Mouse (Mus musculus): ENCODE measurements around the gene Fam149b. TPM values are rescaled to one million over a fixed set of nuclear protein-coding genes. Genes with fewer than 3 reads are reported as not detected.

Fam149b gene
- polyA plus RNA-seq, 1 experiment from 2014 or later: 34.5 TPM

GRCm38 (mm10) chr14:20400071-20400470 lies 52.1 kb downstream of the Fam149b start:
- no peak overlapping the region for H3K4me2 ChIP-seq (ENCODE audit: low read length)
- no peak overlapping the region for H3K4me3 ChIP-seq (ENCODE audit: low read depth, low read length)
- H3K9me3 ChIP-seq (ENCODE audit: control insufficient read depth, low read length): no peaks in the 10 kb centered on the region
- H3K27ac ChIP-seq (ENCODE audit: low read depth): no peak overlapping the region
- no peak for ATAC-seq (replicated peaks; ENCODE audit: low FRiP score, low TSS enrichment, low read depth)
- 72% methylated on average over 1 of the region's 1 CpGs for WGBS
- no peak overlapping the region for H3K9ac ChIP-seq (ENCODE audit: low read length)
- H3K36me3 ChIP-seq (ENCODE audit: control insufficient read depth, insufficient read depth, low read length): no peaks in the 10 kb centered on the region
- H3K27me3 ChIP-seq (replicated peaks; ENCODE audit: control insufficient read depth, insufficient read depth, low read length): no peaks in the 10 kb centered on the region
- H3K4me1 ChIP-seq (replicated peaks; ENCODE audit: control insufficient read depth, insufficient read depth, low read length): no peaks in the 10 kb centered on the region
- no peak for DNase-seq (ENCODE audit: low spot score)

GRCm38 (mm10) chr14:20422257-20422656 lies 74.3 kb downstream of the Fam149b start:
- DNase-seq (ENCODE audit: low spot score): no peak
- Histone ChIP-seq H3K27ac (ENCODE audit: low read depth) (no peak overlapping the region), H3K4me1 (replicated peaks; ENCODE audit: control insufficient read depth, insufficient read depth, low read length) (no peaks in the 10 kb centered on the region), H3K9me3 (ENCODE audit: control insufficient read depth, low read length) (no peaks in the 10 kb centered on the region), H3K36me3 (ENCODE audit: control insufficient read depth, insufficient read depth, low read length) (no peaks in the 10 kb centered on the region), H3K4me3 (ENCODE audit: low read depth, low read length) (no peak overlapping the region), H3K27me3 (replicated peaks; ENCODE audit: control insufficient read depth, insufficient read depth, low read length) (no peaks in the 10 kb centered on the region), H3K4me2 (ENCODE audit: low read length) (no peak overlapping the region), H3K9ac (ENCODE audit: low read length) (no peak overlapping the region)
- no peak for ATAC-seq (replicated peaks; ENCODE audit: low FRiP score, low TSS enrichment, low read depth)
- WGBS: 68% methylated on average over 7 of the region's 7 CpGs

GRCm38 (mm10) chr14:20423046-20423445 lies 75.1 kb downstream of the Fam149b start:
- H3K27ac ChIP-seq (ENCODE audit: low read depth): no peak overlapping the region
- DNase-seq (ENCODE audit: low spot score): no peak
- H3K4me1 ChIP-seq (replicated peaks; ENCODE audit: control insufficient read depth, insufficient read depth, low read length): no peaks in the 10 kb centered on the region
- no peaks in the 10 kb centered on the region for H3K36me3 ChIP-seq (ENCODE audit: control insufficient read depth, insufficient read depth, low read length)
- no peak for ATAC-seq (replicated peaks; ENCODE audit: low FRiP score, low TSS enrichment, low read depth)
- no peak overlapping the region for H3K9ac ChIP-seq (ENCODE audit: low read length)
- no peak overlapping the region for H3K4me3 ChIP-seq (ENCODE audit: low read depth, low read length)
- H3K4me2 ChIP-seq (ENCODE audit: low read length): no peak overlapping the region
- WGBS: 90% methylated on average over 6 of the region's 6 CpGs
- H3K9me3 ChIP-seq (ENCODE audit: control insufficient read depth, low read length): no peaks in the 10 kb centered on the region
- H3K27me3 ChIP-seq (replicated peaks; ENCODE audit: control insufficient read depth, insufficient read depth, low read length): no peaks in the 10 kb centered on the region

GRCm38 (mm10) chr14:20428593-20428992 lies 80.6 kb downstream of the Fam149b start:
- no peaks in the 10 kb centered on the region for H3K36me3 ChIP-seq (ENCODE audit: control insufficient read depth, insufficient read depth, low read length)
- H3K9ac ChIP-seq (ENCODE audit: low read length): no peak overlapping the region
- H3K4me1 ChIP-seq (replicated peaks; ENCODE audit: control insufficient read depth, insufficient read depth, low read length): no peaks in the 10 kb centered on the region
- ATAC-seq (replicated peaks; ENCODE audit: low FRiP score, low TSS enrichment, low read depth) (no peak), DNase-seq (ENCODE audit: low spot score) (no peak)
- no peaks in the 10 kb centered on the region for H3K27me3 ChIP-seq (replicated peaks; ENCODE audit: control insufficient read depth, insufficient read depth, low read length)
- H3K4me3 ChIP-seq (ENCODE audit: low read depth, low read length): no peak overlapping the region
- no peaks in the 10 kb centered on the region for H3K9me3 ChIP-seq (ENCODE audit: control insufficient read depth, low read length)
- no peak overlapping the region for H3K27ac ChIP-seq (ENCODE audit: low read depth)
- WGBS: 24% methylated on average over 1 of the region's 1 CpGs
- no peak overlapping the region for H3K4me2 ChIP-seq (ENCODE audit: low read length)

GRCm38 (mm10) chr14:20429833-20430232 lies 81.9 kb downstream of the Fam149b start:
- Histone ChIP-seq H3K4me3 (ENCODE audit: low read depth, low read length) (no peak overlapping the region), H3K4me1 (replicated peaks; ENCODE audit: control insufficient read depth, insufficient read depth, low read length) (no peaks in the 10 kb centered on the region), H3K27me3 (replicated peaks; ENCODE audit: control insufficient read depth, insufficient read depth, low read length) (no peaks in the 10 kb centered on the region), H3K36me3 (ENCODE audit: control insufficient read depth, insufficient read depth, low read length) (no peaks in the 10 kb centered on the region), H3K27ac (ENCODE audit: low read depth) (no peak overlapping the region), H3K9me3 (ENCODE audit: control insufficient read depth, low read length) (no peaks in the 10 kb centered on the region), H3K9ac (ENCODE audit: low read length) (no peak overlapping the region), H3K4me2 (ENCODE audit: low read length) (no peak overlapping the region)
- DNase-seq (ENCODE audit: low spot score) (no peak), ATAC-seq (replicated peaks; ENCODE audit: low FRiP score, low TSS enrichment, low read depth) (no peak)
- 63% methylated on average over 1 of the region's 1 CpGs for WGBS

GRCm38 (mm10) chr14:20431726-20432125 lies 83.8 kb downstream of the Fam149b start:
- DNase-seq (ENCODE audit: low spot score): no peak
- Histone ChIP-seq H3K4me2 (ENCODE audit: low read length) (no peak overlapping the region), H3K4me3 (ENCODE audit: low read depth, low read length) (no peak overlapping the region), H3K4me1 (replicated peaks; ENCODE audit: control insufficient read depth, insufficient read depth, low read length) (no peaks in the 10 kb centered on the region), H3K27ac (ENCODE audit: low read depth) (no peak overlapping the region), H3K9ac (ENCODE audit: low read length) (no peak overlapping the region), H3K36me3 (ENCODE audit: control insufficient read depth, insufficient read depth, low read length) (no peaks in the 10 kb centered on the region), H3K9me3 (ENCODE audit: control insufficient read depth, low read length) (no peaks in the 10 kb centered on the region), H3K27me3 (replicated peaks; ENCODE audit: control insufficient read depth, insufficient read depth, low read length) (no peaks in the 10 kb centered on the region)
- WGBS: 76% methylated on average over 6 of the region's 6 CpGs
- no peak for ATAC-seq (replicated peaks; ENCODE audit: low FRiP score, low TSS enrichment, low read depth)

- Histone ChIP-seq H3K4me2 (ENCODE audit: low read length) (no peak overlapping the region), H3K27ac (ENCODE audit: low read depth) (no peak overlapping the region), H3K27me3 (replicated peaks; ENCODE audit: control insufficient read depth, insufficient read depth, low read length) (no peaks in the 10 kb centered on the region), H3K4me3 (ENCODE audit: low read depth, low read length) (no peak overlapping the region), H3K9me3 (ENCODE audit: control insufficient read depth, low read length) (no peaks in the 10 kb centered on the region), H3K4me1 (replicated peaks; ENCODE audit: control insufficient read depth, insufficient read depth, low read length) (no peaks in the 10 kb centered on the region), H3K36me3 (ENCODE audit: control insufficient read depth, insufficient read depth, low read length) (no peaks in the 10 kb centered on the region), H3K9ac (ENCODE audit: low read length) (no peak overlapping the region)
- 78% methylated on average over 4 of the region's 4 CpGs for WGBS
- DNase-seq (ENCODE audit: low spot score) (no peak), ATAC-seq (replicated peaks; ENCODE audit: low FRiP score, low TSS enrichment, low read depth) (no peak)
These were observed 84.5 kb downstream of the Fam149b start for GRCm38 (mm10) chr14:20432420-20432819.

Other genes starting within 250 kb of the Fam149b start
- gene Saysd1, start 209.6 kb upstream of the Fam149b start, polyA plus RNA-seq (2014; fragmentation: Nextera tagmentation; extraction: Ambion mirVana): 13.1 and 13.7 TPM in 2 replicates
- 5.6 and 7.3 TPM in 2 replicates for gene Kcnk5, start 166.4 kb upstream of the Fam149b start, polyA plus RNA-seq (2014; fragmentation: Nextera tagmentation; extraction: Ambion mirVana)
- 0.54 and 5.5 TPM in 2 replicates for gene Kcnk16, start 79.0 kb upstream of the Fam149b start, polyA plus RNA-seq (2014; fragmentation: Nextera tagmentation; extraction: Ambion mirVana)
- gene Nudt13, start 53.5 kb upstream of the Fam149b start, polyA plus RNA-seq (2014; fragmentation: Nextera tagmentation; extraction: Ambion mirVana): 13.3 and 18.2 TPM in 2 replicates
- 58.1 and 62.7 TPM in 2 replicates for gene Ecd, start within 50 bp of the Fam149b start, polyA plus RNA-seq (2014; fragmentation: Nextera tagmentation; extraction: Ambion mirVana)
- 130 and 147 TPM in 2 replicates for gene Dnajc9, start 40.7 kb downstream of the Fam149b start, polyA plus RNA-seq (2014; fragmentation: Nextera tagmentation; extraction: Ambion mirVana)
- 96.7 and 103 TPM in 2 replicates for gene Mrps16, start 45.5 kb downstream of the Fam149b start, polyA plus RNA-seq (2014; fragmentation: Nextera tagmentation; extraction: Ambion mirVana)
- 0.08 and 0.36 TPM in 2 replicates for gene Cfap70, start 104.1 kb downstream of the Fam149b start, polyA plus RNA-seq (2014; fragmentation: Nextera tagmentation; extraction: Ambion mirVana)
- gene Anxa7, start 132.0 kb downstream of the Fam149b start, polyA plus RNA-seq (2014; fragmentation: Nextera tagmentation; extraction: Ambion mirVana): 41.4 and 46.2 TPM in 2 replicates
- 0.95 and 1.0 TPM in 2 replicates for gene Mss51, start 148.7 kb downstream of the Fam149b start, polyA plus RNA-seq (2014; fragmentation: Nextera tagmentation; extraction: Ambion mirVana)
- 57.2 and 58.7 TPM in 2 replicates for gene Ppp3cb, start 198.4 kb downstream of the Fam149b start, polyA plus RNA-seq (2014; fragmentation: Nextera tagmentation; extraction: Ambion mirVana)